Mouse (Mus musculus) CH12.LX (cell line): ENCODE data around the gene Muc3a. TPM values are rescaled to one million over a fixed set of nuclear protein-coding genes. Genes with fewer than 3 reads are reported as not detected.

ENCODE experiments used
- DNase-seq: peaks from one replicate; pipeline ENCODE4 v3.0.0-alpha.2; 2013; ENCODE audit errors: extremely low read depth
- H3K27ac ChIP-seq: 2 replicates; pipeline ENCODE4 v1.5.1; 2012; ENCODE audit warnings: low read depth, mild to moderate bottlenecking, control low read depth, moderate library complexity; ENCODE audit not compliant: insufficient read depth
- H3K27me3 ChIP-seq: replicated peaks from 2 replicates; pipeline ENCODE3; 2012; ENCODE audit warnings: inconsistent platforms
- H3K36me3 ChIP-seq, 2 experiments: replicated peaks in 1 of 2; 2 replicates each; pipeline versions ENCODE3 to v1.6.1; 2012; ENCODE audit warnings: inconsistent platforms in 1 of 2, low read length in 1 of 2, mild to moderate bottlenecking in 1 of 2, mixed read lengths in 1 of 2, moderate library complexity in 1 of 2; ENCODE audit not compliant: control insufficient read depth in 1 of 2, insufficient read depth in 1 of 2
- H3K4me1 ChIP-seq, 2 experiments: 2 replicates each; pipeline ENCODE4 v1.6.1; 2012; ENCODE audit warnings: inconsistent platforms in 1 of 2, moderate library complexity in 1 of 2; ENCODE audit not compliant: insufficient read depth in 2 of 2, control insufficient read depth in 1 of 2
- H3K4me2 ChIP-seq: 2 replicates; pipeline ENCODE4 v1.6.1; 2012; ENCODE audit warnings: low read depth, mild to moderate bottlenecking, control low read depth; ENCODE audit not compliant: poor library complexity, insufficient read depth, severe bottlenecking
- H3K4me3 ChIP-seq, 3 experiments: fragments of 150-350 bp in 1 of 3; sonication (generic) in 1 of 3; replicated peaks in 1 of 3; 2 replicates each; pipeline versions ENCODE3 to v1.5.1; 2011 to 2012; ENCODE audit warnings: low read depth in 2 of 3, low read length in 2 of 3, mild to moderate bottlenecking in 2 of 3, moderate library complexity in 2 of 3, control low read depth in 1 of 3, improper control_type of control experiment in 1 of 3, inconsistent platforms in 1 of 3, mixed read lengths in 1 of 3; ENCODE audit not compliant: poor library complexity in 1 of 3
- H3K79me2 ChIP-seq: replicated peaks from 2 replicates; pipeline ENCODE4 v1.6.1; 2012; ENCODE audit warnings: mild to moderate bottlenecking, moderate library complexity; ENCODE audit not compliant: control insufficient read depth, poor library complexity, insufficient read depth, severe bottlenecking; ENCODE audit errors: extremely low read depth
- H3K9ac ChIP-seq: 2 replicates; pipeline ENCODE4 v1.6.1; 2012; ENCODE audit warnings: low read depth, mild to moderate bottlenecking, control low read depth, moderate library complexity; ENCODE audit not compliant: insufficient read depth
- H3K9me3 ChIP-seq: replicated peaks from 2 replicates; pipeline ENCODE3; 2012; ENCODE audit warnings: low read length, inconsistent platforms, mixed read lengths
- BHLHE40 ChIP-seq: IDR thresholded peaks from 2 replicates; pipeline ENCODE4 v1.6.1; 2011; ENCODE audit warnings: mild to moderate bottlenecking, low read depth, low read length, improper control_type of control experiment
- CHD2 ChIP-seq: IDR thresholded peaks from 2 replicates; pipeline ENCODE4 v1.6.1; 2011; ENCODE audit warnings: low read length, improper control_type of control experiment
- CTCF ChIP-seq, 2 experiments: IDR thresholded peaks in 1 of 2; conservative IDR thresholded peaks in 1 of 2; 2 replicates each; pipeline ENCODE4 v1.5.1; 2011 to 2012; ENCODE audit warnings: low read depth in 2 of 2, low read length in 2 of 2, improper control_type of control experiment in 1 of 2, inconsistent platforms in 1 of 2, mild to moderate bottlenecking in 1 of 2, moderate library complexity in 1 of 2
- E2F4 ChIP-seq: IDR thresholded peaks from 2 replicates; pipeline ENCODE4 v1.6.1; 2011; ENCODE audit warnings: low read depth, low read length, improper control_type of control experiment; ENCODE audit not compliant: insufficient replicate concordance
- EP300 ChIP-seq: IDR thresholded peaks from 2 replicates; pipeline ENCODE4 v1.6.1; 2011; ENCODE audit warnings: low read length, improper control_type of control experiment
- HCFC1 ChIP-seq: IDR thresholded peaks from 2 replicates; pipeline ENCODE4 v1.6.1; 2012; ENCODE audit warnings: low read depth, mild to moderate bottlenecking, inconsistent platforms, low read length, improper control_type of control experiment
- IRF4 ChIP-seq: IDR thresholded peaks from 2 replicates; pipeline ENCODE4 v1.6.1; 2014; ENCODE audit warnings: low read depth, mild to moderate bottlenecking, inconsistent platforms, low read length, improper control_type of control experiment
- JUN ChIP-seq: IDR thresholded peaks from 2 replicates; pipeline ENCODE4 v1.6.1; 2011; ENCODE audit warnings: low read depth, mild to moderate bottlenecking, low read length, improper control_type of control experiment, moderate library complexity; ENCODE audit not compliant: insufficient read depth
- KAT2A ChIP-seq: IDR thresholded peaks from 2 replicates; pipeline ENCODE4 v1.6.1; 2012; ENCODE audit warnings: low read length, improper control_type of control experiment, inconsistent platforms; ENCODE audit not compliant: insufficient replicate concordance
- MAFK ChIP-seq: IDR thresholded peaks from 2 replicates; pipeline ENCODE4 v1.6.1; 2011; ENCODE audit warnings: low read length, improper control_type of control experiment; ENCODE audit not compliant: insufficient replicate concordance
- MAX ChIP-seq: IDR thresholded peaks from 2 replicates; pipeline ENCODE4 v1.6.1; 2011; ENCODE audit warnings: low read length, improper control_type of control experiment
- MAZ ChIP-seq: IDR thresholded peaks from 2 replicates; pipeline ENCODE4 v1.6.1; 2012; ENCODE audit warnings: low read depth, mild to moderate bottlenecking, inconsistent platforms, low read length, improper control_type of control experiment, moderate library complexity
- MEF2A ChIP-seq: IDR thresholded peaks from 2 replicates; pipeline ENCODE4 v1.6.1; 2014; ENCODE audit warnings: low read depth, mild to moderate bottlenecking, inconsistent platforms, low read length, improper control_type of control experiment, borderline replicate concordance
- MXI1 ChIP-seq: IDR thresholded peaks from 2 replicates; pipeline ENCODE4 v1.6.1; 2011; ENCODE audit warnings: mild to moderate bottlenecking, low read depth, low read length, improper control_type of control experiment
- MYC ChIP-seq: IDR thresholded peaks from 2 replicates; pipeline ENCODE4 v1.6.1; 2011; ENCODE audit warnings: low read depth, mild to moderate bottlenecking, improper control_type of control experiment, low read length
- NELFE ChIP-seq: IDR thresholded peaks from 2 replicates; pipeline ENCODE4 v1.6.1; 2011; ENCODE audit warnings: low read depth, low read length, improper control_type of control experiment
- NRF1 ChIP-seq: IDR thresholded peaks from 2 replicates; pipeline ENCODE4 v1.6.1; 2014; ENCODE audit warnings: low read depth, mild to moderate bottlenecking, inconsistent platforms, low read length, improper control_type of control experiment, moderate library complexity
- PAX5 ChIP-seq: IDR thresholded peaks from 2 replicates; pipeline ENCODE4 v1.6.1; 2012; ENCODE audit warnings: low read length, inconsistent platforms, mixed read lengths
- POLR2AphosphoS2 ChIP-seq: IDR thresholded peaks from 2 replicates; pipeline ENCODE4 v1.6.1; 2011; ENCODE audit warnings: low read depth, low read length, improper control_type of control experiment
- RAD21 ChIP-seq: IDR thresholded peaks from 2 replicates; pipeline ENCODE4 v1.6.1; 2011; ENCODE audit warnings: low read depth, mild to moderate bottlenecking, low read length, improper control_type of control experiment, moderate library complexity
- SIN3A ChIP-seq: IDR thresholded peaks from 2 replicates; pipeline ENCODE4 v1.6.1; 2012; ENCODE audit warnings: low read length, improper control_type of control experiment, inconsistent platforms
- SMC3 ChIP-seq: IDR thresholded peaks from 2 replicates; pipeline ENCODE4 v1.6.1; 2011; ENCODE audit warnings: low read depth, low read length, improper control_type of control experiment
- TBP ChIP-seq: conservative IDR thresholded peaks from 2 replicates; pipeline ENCODE4 v1.6.1; 2011; ENCODE audit warnings: low read depth, low read length, improper control_type of control experiment
- TCF12 ChIP-seq: IDR thresholded peaks from 2 replicates; pipeline ENCODE4 v1.6.1; 2014; ENCODE audit warnings: low read depth, mild to moderate bottlenecking, inconsistent platforms, low read length, improper control_type of control experiment
- UBTF ChIP-seq: IDR thresholded peaks from 2 replicates; pipeline ENCODE4 v1.6.1; 2012; ENCODE audit warnings: low read depth, mild to moderate bottlenecking, inconsistent platforms, low read length, improper control_type of control experiment, moderate library complexity
- USF2 ChIP-seq: conservative IDR thresholded peaks from 2 replicates; pipeline ENCODE4 v1.6.1; 2011; ENCODE audit warnings: low read depth, low read length, improper control_type of control experiment
- ZC3H11A ChIP-seq: IDR thresholded peaks from 2 replicates; pipeline ENCODE4 v1.6.1; 2012; ENCODE audit warnings: low read depth, mild to moderate bottlenecking, inconsistent platforms, low read length, improper control_type of control experiment
- ZNF384 ChIP-seq: IDR thresholded peaks from 2 replicates; pipeline ENCODE4 v1.6.1; 2012; ENCODE audit warnings: low read depth, low read length, improper control_type of control experiment, inconsistent platforms
- dilution Hi-C: fragments of 300-500 bp; cut with MboI; formaldehyde crosslinking; loops from 2 replicates; pipeline ENCODE4 v1.14.3; 2020; ENCODE audit warnings: low sequenced_read_pairs; ENCODE audit not compliant: extremely low pct_unique_long_range_greater_than_20kb, extremely low pct_ligation_motif_present
- in situ Hi-C: fragments of 300-500 bp; cut with MboI; formaldehyde crosslinking; loops from 3 replicates; pipeline ENCODE4 v1.14.3; 2019; ENCODE audit warnings: low sequenced_read_pairs, low pct_ligation_motif_present, low pct_unique_long_range_greater_than_20kb, mixed read lengths
- polyA plus RNA-seq: library from polyadenylated mRNA; unstranded; fragments of >175 nt; gene quantifications from 2 replicates; pipeline ENCODE4 v1.2.1, GENCODE M21; 2012; ENCODE audit warnings: low read depth; ENCODE audit not compliant: insufficient read length
- total RNA-seq, 2 experiments: library from RNA; depleted of rRNA; stranded (reverse); fragments of 300-350 nt in 1 of 2; fragments of >200 nt in 1 of 2; gene quantifications; 2 replicates each; pipeline ENCODE4 v1.2.3; 2012 to 2014

Muc3a gene
- total and polyA plus RNA-seq, 3 experiments, result not detected

- Histone ChIP-seq H3K79me2 (no peaks in the 10 kb centered on the region), H3K4me1 (no peaks in the 10 kb centered on the region), H3K27me3 (peaks cover 78% of the 10 kb centered on the region), H3K27ac (no peak overlapping the region), H3K4me3 (no peak overlapping the region), H3K9ac (no peak overlapping the region), H3K4me2 (no peak overlapping the region), H3K9me3 (no peaks in the 10 kb centered on the region), H3K36me3 (no peaks in the 10 kb centered on the region)
- dilution Hi-C loops (no loop called here), in situ Hi-C loops (no loop called here)
- TF ChIP-seq ZC3H11A (no peak), SMC3 (no peak), TBP (no peak), POLR2AphosphoS2 (no peak), CHD2 (no peak), KAT2A (no peak), PAX5 (no peak), TCF12 (no peak), RAD21 (no peak), USF2 (no peak), MYC (no peak), MEF2A (no peak), MXI1 (no peak), HCFC1 (no peak), JUN (no peak), CTCF (conservative IDR thresholded peaks at IDR 0.05 in 1 of 2, IDR thresholded peaks at IDR 0.05 in 1 of 2; ENCODE audit: low read depth in 2 of 2, low read length in 2 of 2) (no peak)
- no peak for DNase-seq
Observed at GRCm38 (mm10) chr5:137167539-137167938, 44.6 kb downstream of the Muc3a start.

DNA sequence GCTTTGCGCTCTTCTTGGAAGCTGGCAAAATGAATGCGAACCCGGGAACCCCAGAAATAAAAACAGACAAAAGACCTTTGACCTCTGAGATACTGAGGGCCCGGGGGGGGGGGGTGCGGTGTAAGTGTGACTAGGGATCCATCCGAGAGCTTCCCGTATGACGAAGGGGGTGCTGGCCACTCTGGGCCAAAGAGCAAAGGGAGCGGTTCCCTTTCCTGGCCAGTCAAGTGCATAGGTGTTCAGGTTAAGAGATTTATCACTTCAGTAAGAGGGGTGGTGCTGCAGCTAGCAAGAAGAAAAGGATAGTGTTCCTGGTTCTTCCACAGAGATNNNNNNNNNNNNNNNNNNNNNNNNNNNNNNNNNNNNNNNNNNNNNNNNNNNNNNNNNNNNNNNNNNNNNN lies 46.2 kb downstream of the Muc3a start:
- Histone ChIP-seq H3K9me3 (no peaks in the 10 kb centered on the region), H3K27me3 (peaks cover 77% of the 10 kb centered on the region), H3K4me1 (no peaks in the 10 kb centered on the region), H3K79me2 (no peaks in the 10 kb centered on the region), H3K36me3 (no peaks in the 10 kb centered on the region), H3K4me2 (no peak overlapping the region), H3K9ac (no peak overlapping the region), H3K27ac (no peak overlapping the region), H3K4me3 (no peak overlapping the region)
- TF ChIP-seq NRF1, result no peak
- no peak for TF ChIP-seq MAX
- no peak for TF ChIP-seq SIN3A
- no peak for TF ChIP-seq MYC
- no peak for TF ChIP-seq MEF2A
- no peak for TF ChIP-seq USF2
- no peak for TF ChIP-seq IRF4
- no peak for TF ChIP-seq MAFK
- TF ChIP-seq ZNF384, result no peak
- no peak for TF ChIP-seq BHLHE40
- TF ChIP-seq UBTF, result no peak
- no peak for TF ChIP-seq EP300
- TF ChIP-seq E2F4, result no peak
- TF ChIP-seq SMC3, result no peak
- no peak for TF ChIP-seq KAT2A
- TF ChIP-seq NELFE, result no peak
- TF ChIP-seq MAZ, result no peak
- dilution Hi-C loops (no loop called here), in situ Hi-C loops (no loop called here)
- DNase-seq, result no peak
